Mouse (Mus musculus) megakaryocyte-erythroid progenitor cell, adult 5-6 weeks (primary cell): ENCODE measurements at regions not wholly inside any gene's neighbourhood (a gene's known extent, or its start where the extent isn't known, plus 50 kb on each side); places are given as distances from the start of the nearest gene placed in this dataset.

Experiments
- ATAC-seq: replicated peaks from 2 replicates; pipeline ENCODE4 v1.8.0; 2016; ENCODE audit warnings: mild to moderate bottlenecking, inconsistent platforms; ENCODE audit not compliant: severe bottlenecking, poor library complexity, low FRiP score, low TSS enrichment

GRCm38 (mm10) chr1:72005956-72006355, 206.2 kb downstream of the Mreg start:
- no peak for ATAC-seq

- ATAC-seq, result no peak
Observed at GRCm38 (mm10) chr1:72005550-72005949, 206.6 kb downstream of the Mreg start.

GRCm38 (mm10) chr1:72003424-72004278, 208.5 kb downstream of the Mreg start:
- 0 out of 2 replicates have a peak, but pooled peaks have one; percentile 14 for ATAC-seq

GRCm38 (mm10) chr1:72002471-72003116, 209.5 kb downstream of the Mreg start:
- peak; percentile 57; the same call in 1 of the 2 replicates for ATAC-seq

GRCm38 (mm10) chr1:72000741-72001140, 211.4 kb downstream of the Mreg start:
- 0 out of 2 replicates have a peak, but pooled peaks have one; percentile 48 for ATAC-seq

- ATAC-seq, result no peak
Observed at GRCm38 (mm10) chr1:71996828-71997227, 215.3 kb downstream of the Mreg start.

- no peak for ATAC-seq
Observed at GRCm38 (mm10) chr1:71996234-71996619, 215.9 kb downstream of the Mreg start.

- ATAC-seq, result no peak
Observed at GRCm38 (mm10) chr1:71995573-71996233, 216.4 kb downstream of the Mreg start.

GRCm38 (mm10) chr1:71990936-71991335, 221.2 kb downstream of the Mreg start:
- no peak for ATAC-seq

- ATAC-seq, result no peak
Observed at GRCm38 (mm10) chr1:71988086-71988485, 224.0 kb downstream of the Mreg start.

- no peak for ATAC-seq
Observed at GRCm38 (mm10) chr1:71986047-71986446, 226.1 kb downstream of the Mreg start.

GRCm38 (mm10) chr1:71983786-71984185, 228.3 kb downstream of the Mreg start:
- no peak for ATAC-seq

GRCm38 (mm10) chr1:71982423-71983262, 229.5 kb downstream of the Mreg start:
- ATAC-seq, result no peak

- no peak for ATAC-seq
Observed at GRCm38 (mm10) chr1:71980624-71981023, 231.5 kb downstream of the Mreg start.

GRCm38 (mm10) chr1:71979261-71979660, 232.8 kb downstream of the Mreg start:
- no peak for ATAC-seq

- no peak for ATAC-seq
Observed at GRCm38 (mm10) chr1:71977361-71977760, 234.7 kb downstream of the Mreg start.

GRCm38 (mm10) chr1:71974715-71975114, 237.4 kb downstream of the Mreg start:
- ATAC-seq, result peak; percentile 26; the same call in 1 of the 2 replicates

- no peak for ATAC-seq
Observed at GRCm38 (mm10) chr1:71971943-71972342, 240.2 kb downstream of the Mreg start.

- no peak for ATAC-seq
Observed at GRCm38 (mm10) chr1:71970771-71971170, 241.3 kb downstream of the Mreg start.
